Mouse (Mus musculus): ENCODE measurements around the gene Sstr1. TPM values are rescaled to one million over a fixed set of nuclear protein-coding genes. Genes with fewer than 3 reads are reported as not detected.

Sstr1 gene
- polyA plus RNA-seq, 1 experiment, result not detected

DNA sequence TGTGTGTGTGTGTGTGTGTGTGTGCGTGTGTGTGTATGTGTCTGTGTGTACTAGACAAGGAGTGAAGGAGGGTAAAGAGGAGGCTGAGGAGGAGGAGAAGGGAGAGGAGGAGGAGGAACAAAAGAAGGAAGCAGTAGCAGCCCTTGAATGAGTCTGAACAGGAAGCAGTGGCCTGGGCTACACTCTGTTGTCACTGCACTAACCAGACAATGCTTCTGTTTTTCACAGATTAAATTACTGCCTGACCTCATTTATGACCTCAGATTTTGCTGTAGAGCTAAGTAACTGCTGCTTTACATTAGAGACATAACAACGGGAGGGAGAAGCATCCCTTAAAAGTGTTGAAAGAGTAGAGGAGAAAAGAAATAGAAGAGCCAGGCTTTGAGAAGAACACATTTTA lies 4.6 kb downstream of the Sstr1 start:
- Histone ChIP-seq H3K4me3 (replicated peaks) (no peak overlapping the region), H3K27me3 (ENCODE audit: control insufficient read depth) (peaks cover 30% of the 10 kb centered on the region), H3K4me1 (ENCODE audit: control insufficient read depth) (no peaks in the 10 kb centered on the region), H3K9me3 (ENCODE audit: control insufficient read depth, low read length) (peaks cover 7% of the 10 kb centered on the region), H3K36me3 (ENCODE audit: control insufficient read depth) (no peaks in the 10 kb centered on the region)
- no peak for TF ChIP-seq TAL1 (IDR thresholded peaks at IDR 0.05; ENCODE audit: low read length)
- TF ChIP-seq GATA1 (IDR thresholded peaks at IDR 0.05; ENCODE audit: low read length), result no peak

- Histone ChIP-seq H3K27me3 (ENCODE audit: control insufficient read depth) (peaks cover 1% of the 10 kb centered on the region), H3K9me3 (ENCODE audit: control insufficient read depth, low read length) (peaks cover 3% of the 10 kb centered on the region), H3K4me3 (replicated peaks) (no peak overlapping the region), H3K36me3 (ENCODE audit: control insufficient read depth) (no peaks in the 10 kb centered on the region), H3K4me1 (ENCODE audit: control insufficient read depth) (no peaks in the 10 kb centered on the region)
- TF ChIP-seq TAL1 (IDR thresholded peaks at IDR 0.05; ENCODE audit: low read length) (no peak), GATA1 (IDR thresholded peaks at IDR 0.05; ENCODE audit: low read length) (no peak)
Observed at GRCm38 (mm10) chr12:58219078-58219477, 7.5 kb downstream of the Sstr1 start.

- H3K9me3 ChIP-seq (ENCODE audit: control insufficient read depth, low read length), result no peaks in the 10 kb centered on the region
- H3K4me1 ChIP-seq (ENCODE audit: control insufficient read depth), result no peaks in the 10 kb centered on the region
- H3K36me3 ChIP-seq (ENCODE audit: control insufficient read depth), result no peaks in the 10 kb centered on the region
- TF ChIP-seq TAL1 (IDR thresholded peaks at IDR 0.05; ENCODE audit: low read length) (no peak), GATA1 (IDR thresholded peaks at IDR 0.05; ENCODE audit: low read length) (no peak)
- H3K27me3 ChIP-seq (ENCODE audit: control insufficient read depth), result no peaks in the 10 kb centered on the region
- no peak overlapping the region for H3K4me3 ChIP-seq (replicated peaks)
Observed at GRCm38 (mm10) chr12:58225644-58226043, 14.1 kb downstream of the Sstr1 start.

DNA sequence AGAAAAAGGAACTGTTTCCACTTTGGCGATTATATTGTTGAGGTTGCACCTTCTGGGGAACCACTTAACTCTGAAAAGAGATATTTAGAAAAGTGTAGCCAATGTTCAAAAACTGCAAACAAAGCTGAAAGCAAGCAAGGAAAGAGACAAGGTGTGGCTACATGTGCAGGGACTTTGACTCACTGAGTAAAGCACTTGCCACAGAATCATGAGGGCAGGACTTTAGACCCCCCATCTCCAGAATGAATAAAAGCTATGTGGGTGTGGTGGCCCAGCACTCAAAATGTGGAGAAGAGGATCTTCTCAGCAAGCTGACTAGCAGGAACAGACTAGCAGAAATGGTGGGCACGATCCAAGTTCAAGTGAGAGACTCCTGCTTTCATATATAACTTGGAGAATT lies 20.9 kb downstream of the Sstr1 start:
- no peaks in the 10 kb centered on the region for H3K4me1 ChIP-seq (ENCODE audit: control insufficient read depth)
- no peaks in the 10 kb centered on the region for H3K27me3 ChIP-seq (ENCODE audit: control insufficient read depth)
- TF ChIP-seq GATA1 (IDR thresholded peaks at IDR 0.05; ENCODE audit: low read length), result no peak
- TF ChIP-seq TAL1 (IDR thresholded peaks at IDR 0.05; ENCODE audit: low read length), result no peak
- H3K9me3 ChIP-seq (ENCODE audit: control insufficient read depth, low read length), result no peaks in the 10 kb centered on the region
- no peak overlapping the region for H3K4me3 ChIP-seq (replicated peaks)
- no peaks in the 10 kb centered on the region for H3K36me3 ChIP-seq (ENCODE audit: control insufficient read depth)

DNA sequence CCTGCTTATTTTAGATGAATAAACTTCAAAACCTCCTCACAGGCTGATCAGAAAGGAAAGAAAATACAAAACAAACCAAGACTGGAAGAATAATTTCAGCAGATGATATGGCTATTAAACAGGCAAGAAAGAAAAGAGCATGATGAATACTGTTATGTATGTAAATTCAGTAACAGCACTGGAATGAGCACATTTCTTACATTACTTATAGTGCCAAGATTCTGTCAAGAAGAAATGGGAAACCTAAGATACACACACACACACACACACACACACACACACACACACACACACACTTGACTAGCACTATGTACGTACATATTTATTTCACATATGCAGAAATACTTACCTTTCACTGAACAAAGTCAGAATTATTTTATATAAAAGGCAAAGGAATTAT lies 40.3 kb downstream of the Sstr1 start:
- no peaks in the 10 kb centered on the region for H3K9me3 ChIP-seq (ENCODE audit: control insufficient read depth, low read length)
- no peak overlapping the region for H3K4me3 ChIP-seq (replicated peaks)
- no peaks in the 10 kb centered on the region for H3K36me3 ChIP-seq (ENCODE audit: control insufficient read depth)
- H3K27me3 ChIP-seq (ENCODE audit: control insufficient read depth), result no peaks in the 10 kb centered on the region
- TF ChIP-seq TAL1 (IDR thresholded peaks at IDR 0.05; ENCODE audit: low read length), result no peak
- TF ChIP-seq GATA1 (IDR thresholded peaks at IDR 0.05; ENCODE audit: low read length), result no peak
- no peaks in the 10 kb centered on the region for H3K4me1 ChIP-seq (ENCODE audit: control insufficient read depth)

Other genes starting within 250 kb of the Sstr1 start
- 0.01 TPM in 2 replicates for gene Clec14a, start 57.5 kb downstream of the Sstr1 start, polyA plus RNA-seq (2012)